Mouse (Mus musculus) retina, postnatal 7 days (tissue): Measurements from ENCODE around the gene Olfr279.

Experiments used
- DNase-seq: peaks from one replicate; pipeline ENCODE4 v3.0.0-alpha.2; 2012; ENCODE audit warnings: low read depth, low spot score

The Olfr279 gene

GRCm38 (mm10) chr15:98546843-98547242, 54.6 kb downstream of the Olfr279 start:
- DNase-seq, result no peak
